In the genomic region with DNA sequence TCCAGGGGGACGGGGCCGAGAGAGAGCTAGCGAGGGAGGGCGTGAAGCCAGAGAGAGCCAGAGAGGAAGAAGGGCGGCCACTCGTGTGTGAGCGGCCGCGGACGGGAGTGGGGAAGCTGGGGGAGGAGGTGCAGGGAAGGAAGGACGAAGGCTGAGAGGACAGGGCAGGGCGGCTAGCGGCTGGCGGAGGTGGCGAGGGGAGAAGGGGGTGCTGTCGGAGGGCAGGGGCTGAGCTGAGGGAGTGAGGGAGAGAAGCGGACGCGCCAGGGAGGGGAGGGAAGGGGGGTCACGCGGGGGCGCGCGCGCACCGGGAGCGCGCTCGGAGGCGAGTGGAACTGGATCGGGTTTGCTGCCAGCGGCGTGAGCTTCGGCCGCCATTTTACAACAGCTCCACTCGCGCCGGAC, we compare ENCODE assay signal across 9 mouse cellular contexts. TPM values are rescaled to one million over a fixed set of nuclear protein-coding genes. Genes with fewer than 3 reads are reported as not detected.
DNase-seq lines count a peak whose midpoint lies in the region; ATAC-seq lines count a peak whose summit lies in the region.
"Not testable (repeated sequence)": the region's sequence is repeated elsewhere in the genome, so short reads cannot be mapped to it uniquely, and the experiment has no call there.
"Had no signal": no experiment of that assay in that cellular context is flagged by ENCODE, and none has a peak within 500 bp of the region (broad histone marks: within the 10 kb centered on the region; RNA-seq: fewer than 3 reads in every experiment).

No protein-coding gene starts in this region.

- ATAC-seq in hindbrain, embryonic 14.5 days (ENCODE audit: low FRiP score), result peak; percentile 99
- ATAC-seq in neural tube, embryonic 15.5 days (ENCODE audit: low FRiP score), result peak; percentile 99

- H3K4me2 ChIP-seq in hindbrain, embryonic 14.5 days (replicated peaks), result peak overlapping the region; percentile 45
- peak overlapping the region; percentile 52 for H3K4me2 ChIP-seq in neural tube, embryonic 15.5 days

- not testable (repeated sequence) for H3K4me1 ChIP-seq in hindbrain, embryonic 14.5 days (replicated peaks; ENCODE audit: control insufficient read depth, insufficient read depth, low read length); neural tube, embryonic 15.5 days

- H3K36me3 ChIP-seq in hindbrain, embryonic 14.5 days (replicated peaks; ENCODE audit: control insufficient read depth, insufficient read depth); neural tube, embryonic 15.5 days: not testable (repeated sequence)

- WGBS in hindbrain, embryonic 14.5 days, result under 1% methylated on average over 8 of the region's 38 CpGs
- WGBS in neural tube, embryonic 15.5 days, result under 1% methylated on average over 15 of the region's 38 CpGs

- not testable (repeated sequence) for H3K27me3 ChIP-seq in hindbrain, embryonic 14.5 days (ENCODE audit: control insufficient read depth, insufficient read depth, low read length); neural tube, embryonic 15.5 days (replicated peaks)

- H3K27ac ChIP-seq in hindbrain, embryonic 14.5 days, result not testable (repeated sequence)
- peak overlapping the region; percentile 61; the same call in 1 of the 2 replicates for H3K27ac ChIP-seq in neural tube, embryonic 15.5 days (replicated peaks)

- peak overlapping the region; percentile 60 for H3K9ac ChIP-seq in hindbrain, embryonic 14.5 days
- 0 out of 2 replicates have a peak overlapping the region, but pooled peaks have one; percentile 36 for H3K9ac ChIP-seq in neural tube, embryonic 15.5 days (replicated peaks)

- H3K4me3 ChIP-seq in hindbrain, embryonic 14.5 days (replicated peaks; ENCODE audit: low read length), result peak overlapping the region; percentile 33
- peak overlapping the region; percentile 37 for H3K4me3 ChIP-seq in neural tube, embryonic 15.5 days (replicated peaks)

- peaks cover 16% of the 10 kb centered on the region; the same call in 1 of the 2 replicates for H3K9me3 ChIP-seq in hindbrain, embryonic 14.5 days (ENCODE audit: control insufficient read depth, low read length)
- H3K9me3 ChIP-seq in neural tube, embryonic 15.5 days (replicated peaks), result peaks cover 13% of the 10 kb centered on the region; the same call in 1 of the 2 replicates

- intact Hi-C loops in gastrocnemius, postnatal 14 days (cut with DNase I; ENCODE audit: low total_unique reads), result not testable (repeated sequence)

- peak; percentile 15 for DNase-seq in adrenal gland, postnatal 10 days
- DNase-seq in embryo, embryonic 11 days, result peak; percentile 38
- DNase-seq in gastrocnemius, postnatal 14 days, result peak; percentile 8
- DNase-seq in hindbrain, embryonic 14.5 days (ENCODE audit: low spot score), result not testable (repeated sequence)
- peak; percentile 8 to 19 for DNase-seq in layer of hippocampus, postnatal 36 days
- DNase-seq in lung, postnatal 10 days, result peak; percentile 20
- DNase-seq in thymus, postnatal 10 days (ENCODE audit: low spot score in 2 of 2), result peak; percentile 8 to 9

RNA-seq across cellular contexts. Expression of a gene that starts 9.7 kb away (rescaled TPM):
- total RNA-seq in adrenal gland, postnatal 10 days (2021), result not detected
- under 1 TPM in 1 of 2 experiments, not detected in 1; 0.23 TPM for total RNA-seq in gastrocnemius, postnatal 14 days (2021)
- not detected in 2 replicates for polyA plus RNA-seq in hindbrain, embryonic 14.5 days (2014; fragmentation: Nextera tagmentation; extraction: Ambion mirVana)
- total RNA-seq in layer of hippocampus, postnatal 36 days (2021), result not detected
- not detected in 2 replicates for polyA plus RNA-seq in neural tube, embryonic 15.5 days (2015; fragmentation: Nextera tagmentation; extraction: Ambion mirVana)
- total RNA-seq: gastrocnemius, postnatal 36 days had no signal

RNA-seq across cellular contexts. Expression of a gene that starts 40.1 kb away (rescaled TPM):
- 1 to 10 TPM; 1.2 to 2.3 TPM for total RNA-seq in adrenal gland, postnatal 10 days (2021)
- total RNA-seq in gastrocnemius, postnatal 14 days (2021), result under 1 TPM; 0.71 to 0.78 TPM
- not detected in 2 replicates for polyA plus RNA-seq in hindbrain, embryonic 14.5 days (2014; fragmentation: Nextera tagmentation; extraction: Ambion mirVana)
- not detected for total RNA-seq in layer of hippocampus, postnatal 36 days (2021)
- polyA plus RNA-seq in neural tube, embryonic 15.5 days (2015; fragmentation: Nextera tagmentation; extraction: Ambion mirVana), result 2.3 TPM in 1 of 2 replicates, not detected in the other

RNA-seq across cellular contexts. Expression of a gene that starts 44.1 kb away (rescaled TPM):
- total RNA-seq in adrenal gland, postnatal 10 days (2021), result not detected
- not detected for total RNA-seq in gastrocnemius, postnatal 14 days (2021)
- not detected in 2 replicates for polyA plus RNA-seq in hindbrain, embryonic 14.5 days (2014; fragmentation: Nextera tagmentation; extraction: Ambion mirVana)
- total RNA-seq in layer of hippocampus, postnatal 36 days (2021), result not detected
- not detected in 2 replicates for polyA plus RNA-seq in neural tube, embryonic 15.5 days (2015; fragmentation: Nextera tagmentation; extraction: Ambion mirVana)
- total RNA-seq: gastrocnemius, postnatal 36 days had no signal
